Mouse (Mus musculus) erythroblast, embryonic 14.5 days (primary cell): ENCODE data around the gene Wdr95.

Source experiments
- GATA1 ChIP-seq: IDR thresholded peaks from 2 replicates; pipeline ENCODE4 v1.6.1; 2012; ENCODE audit warnings: low read length, inconsistent platforms, mixed read lengths
- TAL1 ChIP-seq: IDR thresholded peaks from 3 replicates; pipeline ENCODE4 v1.6.1; 2012; ENCODE audit warnings: low read length, inconsistent platforms, mixed read lengths

DNA sequence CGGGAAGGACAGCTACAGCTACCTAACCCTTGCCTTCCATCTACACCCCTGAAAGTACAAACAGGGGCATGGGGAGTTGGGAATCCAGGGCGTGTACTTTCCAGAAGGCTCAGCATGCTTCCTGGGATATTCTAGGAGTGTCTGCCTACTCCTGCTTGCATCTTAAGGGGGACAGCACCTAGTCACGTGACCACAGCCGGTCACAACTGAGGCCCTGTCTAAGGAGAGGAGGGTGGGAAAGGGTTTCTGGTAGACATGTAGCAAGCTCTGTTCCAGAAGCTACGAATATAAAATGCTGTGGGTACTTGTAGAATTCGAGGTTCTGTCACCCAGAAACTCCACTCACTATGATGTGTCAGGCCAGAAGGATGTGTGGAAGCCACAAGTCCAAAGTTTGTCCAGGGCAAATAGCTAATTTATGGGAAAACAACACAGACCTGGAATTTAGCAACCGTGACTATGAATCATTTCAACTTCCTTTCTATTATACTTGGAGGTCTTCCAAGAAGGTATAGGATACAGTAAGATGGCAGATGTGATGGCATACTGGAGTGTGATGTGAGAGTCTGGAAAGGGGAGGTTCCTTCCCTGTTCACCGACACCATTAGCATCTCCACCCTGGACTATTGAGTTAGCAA is 78.7 kb downstream of the Wdr95 start:
- TF ChIP-seq GATA1 (no peak), TAL1 (no peak)
